Mouse (Mus musculus) liver, postnatal 0 days (tissue): ENCODE measurements around the gene Lao1. TPM values are rescaled to one million over a fixed set of nuclear protein-coding genes. Genes with fewer than 3 reads are reported as not detected.

Experiments used
- ATAC-seq: fragments of 200-750 bp; cut with Nextera tagmentation; 2 replicates; pipeline ENCODE4 v1.8.0; 2017; ENCODE audit warnings: mild to moderate bottlenecking, moderate library complexity
- DNase-seq: peaks from one replicate; pipeline ENCODE4 v3.0.0-alpha.2; 2016
- H3K27ac ChIP-seq: fragments of 300-500 bp; sonication (generic); 2 replicates; pipeline ENCODE4 v1.5.1; 2014; ENCODE audit warnings: antibody characterized with exemption, moderate library complexity, mild to moderate bottlenecking, low read depth
- H3K27me3 ChIP-seq: fragments of 300-500 bp; sonication (generic); 2 replicates; pipeline ENCODE4 v1.6.1; 2014; ENCODE audit warnings: low read length, control low read depth, mixed read lengths; ENCODE audit not compliant: insufficient read depth
- H3K36me3 ChIP-seq: fragments of 300-500 bp; sonication (generic); replicated peaks from 2 replicates; pipeline ENCODE4 v1.6.1; 2014; ENCODE audit warnings: mild to moderate bottlenecking, control low read depth, low read length, moderate library complexity, mixed read lengths; ENCODE audit not compliant: insufficient read depth
- H3K4me1 ChIP-seq: fragments of 300-500 bp; sonication (generic); 2 replicates; pipeline ENCODE4 v1.6.1; 2014; ENCODE audit warnings: antibody characterized with exemption, mild to moderate bottlenecking, control low read depth; ENCODE audit not compliant: insufficient read depth
- H3K4me2 ChIP-seq: fragments of 300-500 bp; sonication (generic); 2 replicates; pipeline ENCODE4 v1.6.1; 2014; ENCODE audit warnings: low read depth, mild to moderate bottlenecking, low read length, moderate library complexity, mixed read lengths
- H3K4me3 ChIP-seq: fragments of 300-500 bp; sonication (generic); 2 replicates; pipeline ENCODE4 v1.5.1; 2014; ENCODE audit warnings: low read depth, low read length
- H3K9ac ChIP-seq: fragments of 300-500 bp; sonication (generic); replicated peaks from 2 replicates; pipeline ENCODE4 v1.6.1; 2014; ENCODE audit warnings: mild to moderate bottlenecking, moderate library complexity
- H3K9me3 ChIP-seq: fragments of 300-500 bp; sonication (generic); 2 replicates; pipeline ENCODE4 v1.6.1; 2016; ENCODE audit warnings: mild to moderate bottlenecking, control low read depth, low read length, mixed read lengths
- CTCF ChIP-seq: sonication (generic); IDR thresholded peaks from 2 replicates; pipeline ENCODE4 v1.5.1; 2016; ENCODE audit warnings: antibody characterized with exemption, low read depth
- EP300 ChIP-seq: IDR thresholded peaks from 2 replicates; pipeline ENCODE4 v1.6.1; 2016; ENCODE audit warnings: antibody characterized with exemption, low read depth, mild to moderate bottlenecking
- WGBS: fragments of 180-500 bp; shearing (Covaris S2); extraction: QIAGEN DNeasy Blood & Tissue Kit; methylation state at CpG from one replicate; pipeline ENCODE4 v1.1.7; 2014; ENCODE audit not compliant: insufficient replicate concordance; 5-methylcytosine and 5-hydroxymethylcytosine counted together
- polyA plus RNA-seq: library from polyadenylated mRNA; unstranded; fragments of >200 nt; fragmentation: Nextera tagmentation; extraction: Ambion mirVana; gene quantifications from 2 replicates; pipeline ENCODE4 v1.2.1, GENCODE M21; 2015

Gene Lao1
- polyA plus RNA-seq, 1 experiment from 2014 or later: not detected

DNA sequence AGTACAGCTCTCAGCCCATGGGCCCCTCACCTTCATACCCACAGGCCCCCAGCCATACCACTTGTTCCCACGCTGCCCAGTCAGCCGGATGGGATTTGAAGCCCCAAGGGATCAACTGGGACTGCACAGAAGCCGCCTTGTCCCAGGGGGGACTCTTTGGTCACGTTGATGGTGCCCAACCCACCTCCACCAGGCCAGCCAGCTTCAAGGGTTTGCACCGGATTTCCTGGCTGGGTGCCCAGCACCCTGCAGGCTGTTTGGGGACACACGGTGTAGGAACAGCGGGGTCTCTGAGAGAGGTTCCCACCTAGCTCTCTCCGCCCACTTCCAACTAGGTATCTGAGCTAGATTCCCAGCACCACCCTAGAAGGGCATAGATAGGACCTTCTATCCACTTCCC is 48.4 kb downstream of the Lao1 start:
- no peaks in the 10 kb centered on the region for H3K27me3 ChIP-seq
- no peaks in the 10 kb centered on the region for H3K36me3 ChIP-seq
- H3K4me3 ChIP-seq: no peak overlapping the region
- no peak overlapping the region for H3K4me2 ChIP-seq
- ATAC-seq: no peak
- 75% methylated on average over 8 of the region's 8 CpGs for WGBS
- H3K9ac ChIP-seq: no peak overlapping the region
- no peak overlapping the region for H3K27ac ChIP-seq
- TF ChIP-seq EP300 (no peak), CTCF (no peak)
- no peak for DNase-seq
- H3K9me3 ChIP-seq: no peaks in the 10 kb centered on the region
- H3K4me1 ChIP-seq: 0 out of 2 replicates have a peak, but pooled peaks cover 2% of the 10 kb centered on the region

DNA sequence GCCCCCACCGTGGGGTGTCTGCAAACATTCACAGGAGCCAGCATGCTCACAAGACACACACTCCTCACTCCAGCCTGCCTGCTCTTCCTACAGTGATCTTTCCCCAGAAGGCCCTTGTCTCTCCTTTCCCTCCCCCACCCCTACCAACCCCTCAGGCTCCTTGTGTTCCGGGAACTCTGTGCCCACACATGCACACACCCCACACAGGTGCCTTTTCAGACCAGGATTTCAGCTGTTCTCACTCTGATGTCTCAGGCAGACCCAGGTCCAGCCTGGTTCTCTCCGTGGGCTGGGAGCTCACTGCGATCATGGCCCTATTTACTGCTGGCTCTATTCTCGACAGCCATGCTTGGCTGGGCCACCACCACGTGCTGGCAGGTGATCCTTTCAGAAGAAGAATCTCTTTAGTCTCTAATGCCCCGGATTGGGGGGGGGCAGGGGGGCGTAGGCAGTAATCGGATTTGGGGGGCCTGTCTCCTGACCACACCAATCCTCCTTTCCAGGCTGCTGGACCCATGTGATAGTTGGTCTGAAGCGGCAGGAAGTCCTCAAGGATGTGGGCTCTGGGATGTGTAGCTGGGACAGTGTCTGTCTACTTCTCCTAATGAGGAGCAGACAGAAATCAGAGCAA is 49.8 kb downstream of the Lao1 start:
- Histone ChIP-seq H3K27me3 (no peaks in the 10 kb centered on the region), H3K9ac (no peak overlapping the region), H3K4me2 (no peak overlapping the region), H3K9me3 (no peaks in the 10 kb centered on the region), H3K4me1 (no peaks in the 10 kb centered on the region), H3K36me3 (no peaks in the 10 kb centered on the region), H3K27ac (no peak overlapping the region), H3K4me3 (no peak overlapping the region)
- TF ChIP-seq CTCF (no peak), EP300 (no peak)
- DNase-seq (no peak), ATAC-seq (no peak)
- 62% methylated on average over 10 of the region's 10 CpGs for WGBS

DNA sequence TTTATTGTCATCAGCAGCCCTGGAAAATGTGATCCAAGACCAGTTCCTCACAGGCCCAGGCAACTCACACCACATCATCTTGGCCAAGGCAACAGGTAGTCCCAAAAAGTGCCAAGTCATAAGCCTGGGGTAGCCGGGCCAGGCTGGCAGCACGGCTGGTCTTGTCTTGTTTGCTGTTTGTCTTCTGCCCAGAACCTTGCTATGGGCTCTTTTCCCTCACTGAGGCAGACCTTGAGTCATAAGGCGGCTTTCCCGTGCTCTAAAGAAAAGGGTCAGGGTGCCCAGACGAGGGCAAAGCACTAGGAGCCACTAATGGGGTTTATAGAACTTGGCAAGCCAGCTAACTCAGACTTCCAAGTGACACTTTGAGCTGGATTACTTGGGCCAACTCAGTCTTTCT is 51.7 kb downstream of the Lao1 start:
- no peak for DNase-seq
- ATAC-seq: no peak
- no peak for TF ChIP-seq EP300
- no peak for TF ChIP-seq CTCF
- no peaks in the 10 kb centered on the region for H3K27me3 ChIP-seq
- H3K4me1 ChIP-seq: peaks cover 6% of the 10 kb centered on the region; the same call in 1 of the 2 replicates
- no peak overlapping the region for H3K9ac ChIP-seq
- no peak overlapping the region for H3K4me3 ChIP-seq
- H3K27ac ChIP-seq: no peak overlapping the region
- no peaks in the 10 kb centered on the region for H3K36me3 ChIP-seq
- no peak overlapping the region for H3K4me2 ChIP-seq
- 76% methylated on average over 5 of the region's 5 CpGs for WGBS
- no peaks in the 10 kb centered on the region for H3K9me3 ChIP-seq

DNA sequence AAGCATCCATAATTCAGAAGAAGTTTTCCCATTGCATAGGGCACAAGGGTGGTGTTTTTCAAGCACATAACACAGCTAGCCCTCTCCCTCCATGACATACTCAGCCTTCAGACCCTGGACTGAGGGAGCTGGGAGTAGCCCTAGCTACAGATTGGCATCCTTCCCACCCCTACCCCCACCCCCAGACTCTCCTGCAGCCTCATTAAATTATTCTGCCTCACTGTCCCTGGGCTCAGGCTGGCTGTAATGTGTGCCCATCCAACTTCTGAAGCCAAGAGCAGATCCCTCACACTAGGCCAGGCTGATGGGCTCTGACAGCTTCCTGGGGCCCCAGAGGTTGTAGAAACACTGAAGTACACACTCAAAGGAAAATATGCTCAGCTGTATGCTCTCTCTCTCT is 53.6 kb downstream of the Lao1 start:
- no peak for ATAC-seq
- H3K27me3 ChIP-seq: no peaks in the 10 kb centered on the region
- H3K4me3 ChIP-seq: no peak overlapping the region
- no peak for DNase-seq
- no peaks in the 10 kb centered on the region for H3K36me3 ChIP-seq
- H3K4me2 ChIP-seq: no peak overlapping the region
- peaks cover 20% of the 10 kb centered on the region for H3K4me1 ChIP-seq
- no peak overlapping the region for H3K27ac ChIP-seq
- no peak overlapping the region for H3K9ac ChIP-seq
- TF ChIP-seq CTCF (no peak), EP300 (no peak)
- H3K9me3 ChIP-seq: no peaks in the 10 kb centered on the region

DNA sequence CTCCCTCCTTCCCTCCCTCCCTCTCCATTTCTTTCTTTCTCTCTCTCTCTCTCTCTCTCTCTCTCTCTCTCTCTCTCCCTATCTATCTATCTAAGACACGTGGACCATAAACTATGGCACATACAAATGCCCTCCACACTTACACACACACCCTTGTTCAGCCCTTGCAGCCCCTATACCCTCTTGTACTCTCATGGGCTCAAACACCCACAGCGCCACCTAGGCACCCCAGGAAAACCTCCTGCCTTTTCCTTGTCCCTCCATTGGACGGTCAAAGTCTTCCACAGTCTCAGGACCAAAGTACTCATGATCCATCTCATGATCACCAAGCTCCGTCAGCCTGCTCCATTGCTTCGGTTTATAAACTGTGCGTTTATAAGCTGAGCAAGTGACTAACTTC is 54.2 kb downstream of the Lao1 start:
- no peak overlapping the region for H3K9ac ChIP-seq
- no peaks in the 10 kb centered on the region for H3K36me3 ChIP-seq

DNA sequence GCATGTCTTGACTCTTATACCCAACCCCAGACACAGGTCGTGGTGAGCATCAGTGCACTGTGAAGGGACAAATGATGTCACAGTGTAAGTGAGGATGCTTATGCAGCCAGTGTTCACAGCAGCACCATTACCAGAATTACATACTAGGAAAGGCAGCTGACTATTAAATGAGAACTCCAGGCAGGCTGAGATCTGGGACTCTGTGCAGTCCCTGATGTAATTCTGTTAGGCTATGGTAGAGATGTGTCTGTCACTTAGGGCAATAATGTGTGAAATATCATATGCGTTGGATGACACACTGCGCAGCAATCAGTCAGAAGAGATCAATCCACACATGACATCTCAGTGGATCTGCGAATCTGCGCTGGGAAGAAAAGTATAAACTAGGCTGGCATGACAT is 55.7 kb downstream of the Lao1 start:
- H3K4me1 ChIP-seq: peaks cover 23% of the 10 kb centered on the region
- H3K9ac ChIP-seq: no peak overlapping the region
- no peak overlapping the region for H3K27ac ChIP-seq
- ATAC-seq (no peak), DNase-seq (no peak)
- WGBS: 91% methylated on average over 5 of the region's 5 CpGs
- no peaks in the 10 kb centered on the region for H3K9me3 ChIP-seq
- H3K36me3 ChIP-seq: no peaks in the 10 kb centered on the region
- H3K4me2 ChIP-seq: no peak overlapping the region
- TF ChIP-seq EP300: no peak
- TF ChIP-seq CTCF: no peak
- H3K4me3 ChIP-seq: no peak overlapping the region
- no peaks in the 10 kb centered on the region for H3K27me3 ChIP-seq

More for the DNA sequence above, 54.2 kb downstream of the Lao1 start:
- TF ChIP-seq CTCF: peak; percentile 50
- TF ChIP-seq EP300: no peak
- H3K4me3 ChIP-seq: no peak overlapping the region
- WGBS: 55% methylated on average over 6 of the region's 6 CpGs
- ATAC-seq: no peak
- H3K27me3 ChIP-seq: no peaks in the 10 kb centered on the region
- peaks cover 20% of the 10 kb centered on the region for H3K4me1 ChIP-seq
- DNase-seq: no peak
- no peak overlapping the region for H3K27ac ChIP-seq
- H3K9me3 ChIP-seq: no peaks in the 10 kb centered on the region
- H3K4me2 ChIP-seq: no peak overlapping the region

Other genes with a start within 250 kb of the Lao1 start
- not detected in 2 replicates for gene Olfr1340, start 241.4 kb upstream of the Lao1 start, polyA plus RNA-seq
- not detected in 2 replicates for gene Olfr1339, start 229.4 kb upstream of the Lao1 start, polyA plus RNA-seq
- not detected in 2 replicates for gene Olfr1338, start 202.8 kb upstream of the Lao1 start, polyA plus RNA-seq
- not detected in 2 replicates for gene Olfr1337, start 179.0 kb upstream of the Lao1 start, polyA plus RNA-seq
- not detected in 2 replicates for gene Olfr1335, start 151.6 kb upstream of the Lao1 start, polyA plus RNA-seq
- not detected in 2 replicates for gene Olfr1333, start 125.3 kb upstream of the Lao1 start, polyA plus RNA-seq
- gene Olfr1331, start 96.9 kb upstream of the Lao1 start, polyA plus RNA-seq: not detected in 2 replicates
- not detected in 2 replicates for gene Olfr1330, start 73.0 kb upstream of the Lao1 start, polyA plus RNA-seq
- gene Olfr1329, start 44.1 kb upstream of the Lao1 start, polyA plus RNA-seq: not detected in 2 replicates
- gene Olfr1328, start 23.0 kb upstream of the Lao1 start, polyA plus RNA-seq: not detected in 2 replicates
- 25.4 and 29.6 TPM in 2 replicates for gene Slc2a1, start 147.1 kb downstream of the Lao1 start, polyA plus RNA-seq
- gene Zfp691, start 212.6 kb downstream of the Lao1 start, polyA plus RNA-seq: 1.8 and 2.1 TPM in 2 replicates
- gene Ermap, start 228.4 kb downstream of the Lao1 start, polyA plus RNA-seq: 125 and 144 TPM in 2 replicates
- 54.8 and 61.3 TPM in 2 replicates for gene Svbp, start 233.7 kb downstream of the Lao1 start, polyA plus RNA-seq